In the genomic region with DNA sequence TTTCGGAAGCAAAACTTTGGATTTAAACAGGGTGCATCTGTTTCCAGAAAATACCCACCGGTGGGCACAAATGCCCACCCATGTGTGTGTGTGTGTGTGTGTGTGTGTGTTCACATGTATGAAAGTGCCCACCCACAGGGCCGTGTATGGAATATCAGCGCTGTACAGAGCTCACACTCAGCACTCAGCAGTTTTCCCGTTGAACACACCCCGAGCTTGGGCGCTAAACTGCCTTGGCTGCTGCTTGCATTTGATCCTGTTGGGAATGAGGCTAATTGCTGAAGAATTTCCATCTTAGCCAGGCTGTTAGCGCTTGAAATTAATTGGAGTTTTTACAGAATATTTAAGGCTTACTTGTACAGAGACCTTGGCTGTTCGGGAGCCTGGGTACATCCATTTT, we compare ENCODE assay signal across 23 mouse cellular contexts.
A peak's percentile ranks its signal among the peaks of the same experiment; 100 is the strongest.
DNase-seq lines count a peak whose midpoint lies in the region; ATAC-seq and TF ChIP-seq lines count a peak whose summit lies in the region.
"Had no signal": no experiment of that assay in that cellular context is flagged by ENCODE, and none has a peak within 500 bp of the region (broad histone marks: within the 10 kb centered on the region; RNA-seq: fewer than 3 reads in every experiment).

No protein-coding gene starts in this region.

- H3K27me3 ChIP-seq in neural tube, embryonic 14.5 days (ENCODE audit: control insufficient read depth, insufficient read depth, low read length) = no peaks in the 10 kb centered on the region
- no peaks in the 10 kb centered on the region for H3K27me3 ChIP-seq in forebrain, postnatal 0 days (ENCODE audit: insufficient read depth, low read length)
- no peaks in the 10 kb centered on the region for H3K27me3 ChIP-seq in midbrain, postnatal 0 days (ENCODE audit: insufficient read depth, low read length)
- H3K27me3 ChIP-seq: embryonic facial prominence, embryonic 15.5 days; heart, embryonic 12.5 days had no signal

- H3K9ac ChIP-seq in neural tube, embryonic 14.5 days (replicated peaks; ENCODE audit: low read depth, low read length) = no peak overlapping the region
- H3K9ac ChIP-seq in forebrain, postnatal 0 days = no peak overlapping the region
- H3K9ac ChIP-seq in midbrain, postnatal 0 days (replicated peaks; ENCODE audit: low read length, poor library complexity, severe bottlenecking) = no peak overlapping the region
- H3K9ac ChIP-seq: embryonic facial prominence, embryonic 15.5 days; heart, embryonic 12.5 days had no signal

- no peaks in the 10 kb centered on the region for H3K9me3 ChIP-seq in neural tube, embryonic 14.5 days (ENCODE audit: control insufficient read depth, low read length)
- no peaks in the 10 kb centered on the region for H3K9me3 ChIP-seq in forebrain, postnatal 0 days (ENCODE audit: low read length)
- H3K9me3 ChIP-seq in midbrain, postnatal 0 days (ENCODE audit: low read length) = no peaks in the 10 kb centered on the region
- H3K9me3 ChIP-seq: embryonic facial prominence, embryonic 15.5 days; heart, embryonic 12.5 days had no signal

- intact Hi-C loops in left cerebral cortex, postnatal 10 days (cut with DNase I) = loop anchor here (10.0 kb wide), 1 partner anchor 378 kb away; the partner anchor contains the start of gene Fst

- no peak overlapping the region for H3K27ac ChIP-seq in neural tube, embryonic 14.5 days (ENCODE audit: low read depth, low read length)
- H3K27ac ChIP-seq in forebrain, postnatal 0 days (ENCODE audit: low read depth, low read length) = no peak overlapping the region
- no peak overlapping the region for H3K27ac ChIP-seq in midbrain, postnatal 0 days (ENCODE audit: low read depth, low read length)
- H3K27ac ChIP-seq: embryonic facial prominence, embryonic 15.5 days; gastrocnemius, adult 2 months; layer of hippocampus, adult 2 months had no signal

- no peak overlapping the region for H3K4me3 ChIP-seq in neural tube, embryonic 14.5 days (ENCODE audit: low read depth, low read length)
- H3K4me3 ChIP-seq in forebrain, postnatal 0 days (ENCODE audit: low read depth, low read length) = no peak overlapping the region
- H3K4me3 ChIP-seq in midbrain, postnatal 0 days (ENCODE audit: low read depth, low read length) = no peak overlapping the region
- H3K4me3 ChIP-seq: embryonic facial prominence, embryonic 15.5 days; gastrocnemius, adult 2 months; heart, embryonic 12.5 days; layer of hippocampus, adult 2 months had no signal

- DNase-seq in heart, adult 11 months = peak; percentile 67
- DNase-seq in heart, postnatal 4 days = no peak
- no peak for DNase-seq in neural tube, embryonic 10.5 days (ENCODE audit: extremely low spot score, low spot score)
- DNase-seq in forebrain, postnatal 0 days = peak; percentile 22
- DNase-seq in midbrain, postnatal 0 days (ENCODE audit: low spot score) = peak; percentile 39
- DNase-seq in spleen, postnatal 10 days (ENCODE audit: low spot score in 2 of 2) = no peak
- no peak for DNase-seq in left cerebral cortex, postnatal 10 days (ENCODE audit: extremely low spot score in 1 of 2, low spot score in 2 of 2)
- DNase-seq: adrenal gland, adult 2 months; cerebellum, adult 9-10 months; gastrocnemius, adult 2 months; heart, postnatal 14 days; kidney, adult 8-10 months; kidney, postnatal 14 days; left cerebral cortex, postnatal 4 days; lung, adult 2 months; lung, postnatal 36 days; right cerebral cortex, adult 18-20 months; thymus, postnatal 25 days had no signal

- WGBS in neural tube, embryonic 14.5 days = 67% methylated on average over 9 of the region's 9 CpGs
- WGBS in forebrain, postnatal 0 days = 41% methylated on average over 9 of the region's 9 CpGs
- 66% methylated on average over 9 of the region's 9 CpGs for WGBS in midbrain, postnatal 0 days

- no peaks in the 10 kb centered on the region for H3K4me1 ChIP-seq in neural tube, embryonic 14.5 days (ENCODE audit: control insufficient read depth, insufficient read depth, low read length)
- no peaks in the 10 kb centered on the region for H3K4me1 ChIP-seq in forebrain, postnatal 0 days (ENCODE audit: insufficient read depth)
- H3K4me1 ChIP-seq in midbrain, postnatal 0 days (ENCODE audit: insufficient read depth, low read length) = no peaks in the 10 kb centered on the region
- H3K4me1 ChIP-seq: heart, embryonic 12.5 days had no signal

- peak; percentile 25; the same call in 1 of the 2 replicates for ATAC-seq in neural tube, embryonic 14.5 days (ENCODE audit: low read depth)
- ATAC-seq in forebrain, postnatal 0 days = peak; percentile 57
- ATAC-seq in midbrain, postnatal 0 days (ENCODE audit: low FRiP score) = peak; percentile 25; the same call in 1 of the 2 replicates

- H3K4me2 ChIP-seq in neural tube, embryonic 14.5 days (ENCODE audit: low read depth, low read length) = no peak overlapping the region
- no peak overlapping the region for H3K4me2 ChIP-seq in forebrain, postnatal 0 days (ENCODE audit: low read depth)
- H3K4me2 ChIP-seq in midbrain, postnatal 0 days (ENCODE audit: low read depth, low read length, poor library complexity, severe bottlenecking) = no peak overlapping the region
- H3K4me2 ChIP-seq: embryonic facial prominence, embryonic 15.5 days; heart, embryonic 12.5 days; liver, embryonic 11.5 days had no signal

- TF ChIP-seq CTCF in forebrain, postnatal 0 days (IDR thresholded peaks at IDR 0.05; ENCODE audit: low read depth) = peak; percentile 22
- TF ChIP-seq CTCF in midbrain, postnatal 0 days (IDR thresholded peaks at IDR 0.05) = no peak

- no peaks in the 10 kb centered on the region for H3K36me3 ChIP-seq in neural tube, embryonic 14.5 days (ENCODE audit: control insufficient read depth, insufficient read depth, low read length)
- no peaks in the 10 kb centered on the region for H3K36me3 ChIP-seq in forebrain, postnatal 0 days (ENCODE audit: insufficient read depth)
- no peaks in the 10 kb centered on the region for H3K36me3 ChIP-seq in midbrain, postnatal 0 days (ENCODE audit: insufficient read depth, low read length)
- H3K36me3 ChIP-seq: embryonic facial prominence, embryonic 15.5 days; heart, embryonic 12.5 days had no signal

Comparison
In these comparisons a context has a peak if more than half of its experiments do, and no peak if none do; other contexts are left out.
1. DNase-seq: peak in heart, adult 11 months (single experiment), forebrain, postnatal 0 days (single experiment) and midbrain, postnatal 0 days (single experiment); none in heart, postnatal 4 days (single experiment), neural tube, embryonic 10.5 days (single experiment), spleen, postnatal 10 days (0 of 2) and left cerebral cortex, postnatal 10 days (0 of 2).
2. Peak in every context shown above with its lines, with median percentiles within 50 percentile points of each other: ATAC-seq.